Mouse (Mus musculus) B cell, adult 2 months (primary cell): Measurements from ENCODE around the gene Pbx3.

Experiments used
- DNase-seq, 2 experiments: peaks; one replicate each; pipeline ENCODE4 v3.0.0; 2022

The Pbx3 gene

GRCm38 (mm10) chr2:34219150-34219549 is 153.8 kb downstream of the Pbx3 start:
- no peak for DNase-seq

GRCm38 (mm10) chr2:34217596-34217995 is 155.3 kb downstream of the Pbx3 start:
- DNase-seq: no peak

GRCm38 (mm10) chr2:34215496-34215895 is 157.4 kb downstream of the Pbx3 start:
- DNase-seq: no peak

GRCm38 (mm10) chr2:34212418-34212817 is 160.5 kb downstream of the Pbx3 start:
- no peak for DNase-seq

GRCm38 (mm10) chr2:34204797-34205196 is 168.1 kb downstream of the Pbx3 start:
- DNase-seq: no peak

GRCm38 (mm10) chr2:34204325-34204724 is 168.6 kb downstream of the Pbx3 start:
- DNase-seq: no peak

GRCm38 (mm10) chr2:34193870-34194820 is 178.8 kb downstream of the Pbx3 start:
- no peak for DNase-seq

GRCm38 (mm10) chr2:34193276-34193675 is 179.7 kb downstream of the Pbx3 start:
- DNase-seq: no peak

- DNase-seq: no peak
Measured at GRCm38 (mm10) chr2:34187366-34187765, 185.6 kb downstream of the Pbx3 start.

GRCm38 (mm10) chr2:34181600-34181999 is 191.3 kb downstream of the Pbx3 start:
- no peak for DNase-seq

- no peak for DNase-seq
Measured at GRCm38 (mm10) chr2:34179299-34179698, 193.6 kb downstream of the Pbx3 start.

GRCm38 (mm10) chr2:34178653-34179052 is 194.3 kb downstream of the Pbx3 start:
- DNase-seq: no peak

- DNase-seq: no peak
Measured at GRCm38 (mm10) chr2:34170424-34170823, 202.5 kb downstream of the Pbx3 start.

GRCm38 (mm10) chr2:34169626-34170025 is 203.3 kb downstream of the Pbx3 start:
- no peak for DNase-seq

- no peak for DNase-seq
Measured at GRCm38 (mm10) chr2:34168191-34168590, 204.8 kb downstream of the Pbx3 start.

- no peak for DNase-seq
Measured at GRCm38 (mm10) chr2:34162484-34162883, 210.5 kb downstream of the Pbx3 start.

GRCm38 (mm10) chr2:34157746-34158145 is 215.2 kb downstream of the Pbx3 start:
- no peak for DNase-seq

GRCm38 (mm10) chr2:34154833-34155232 is 218.1 kb downstream of the Pbx3 start:
- no peak for DNase-seq

GRCm38 (mm10) chr2:34153336-34153735 is 219.6 kb downstream of the Pbx3 start:
- no peak for DNase-seq

GRCm38 (mm10) chr2:34150560-34150959 is 222.4 kb downstream of the Pbx3 start:
- DNase-seq: no peak

GRCm38 (mm10) chr2:34148214-34148613 is 224.7 kb downstream of the Pbx3 start:
- DNase-seq: no peak

GRCm38 (mm10) chr2:34147476-34147875 is 225.5 kb downstream of the Pbx3 start:
- DNase-seq: no peak

- DNase-seq: no peak
Measured at GRCm38 (mm10) chr2:34147036-34147435, 225.9 kb downstream of the Pbx3 start.

- no peak for DNase-seq
Measured at GRCm38 (mm10) chr2:34146431-34146830, 226.5 kb downstream of the Pbx3 start.
